Mouse (Mus musculus): ENCODE measurements at regions not wholly inside any gene's neighbourhood (a gene's known extent, or its start where the extent isn't known, plus 50 kb on each side); places are given as distances from the start of the nearest gene placed in this dataset.

DNA sequence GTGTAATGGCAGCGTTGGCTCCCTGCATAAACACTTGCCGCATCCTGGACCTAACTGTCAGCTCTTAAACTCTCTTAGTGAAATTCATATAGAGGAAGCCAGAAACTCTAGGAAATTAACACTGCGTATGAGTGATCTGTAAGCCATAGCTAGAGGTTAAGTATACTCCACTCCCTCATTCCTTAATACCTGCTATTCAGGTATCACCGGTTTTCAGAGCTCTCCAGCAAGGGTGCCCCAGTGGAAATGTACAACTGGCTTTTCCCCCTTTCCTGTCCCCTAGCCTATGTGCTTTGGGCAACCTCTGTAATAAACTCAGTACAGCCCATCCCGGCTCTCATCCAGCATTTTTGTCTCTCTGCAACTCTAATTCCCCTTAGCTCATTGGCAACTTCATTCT, 164.8 kb upstream of the Habp2 start:
- Histone ChIP-seq H3K27ac (ENCODE audit: insufficient read depth, low read depth, low read length) (no peak overlapping the region), H3K27me3 (ENCODE audit: control insufficient read depth, insufficient read depth, low read length) (peaks cover 2% of the 10 kb centered on the region), H3K4me1 (ENCODE audit: control insufficient read depth, insufficient read depth, insufficient read length, low read length) (no peaks in the 10 kb centered on the region), H3K36me3 (ENCODE audit: control insufficient read depth, insufficient read depth, low read length) (no peaks in the 10 kb centered on the region), H3K4me3 (ENCODE audit: low read depth, low read length) (no peak overlapping the region)
- TF ChIP-seq CTCF (IDR thresholded peaks at IDR 0.05; ENCODE audit: extremely low read depth, insufficient read length, insufficient replicate concordance, low read depth, low read length) (no peak), POLR2A (IDR thresholded peaks at IDR 0.05; ENCODE audit: low read depth, low read length) (no peak)
- 55% methylated on average over 5 of the region's 5 CpGs for WGBS

DNA sequence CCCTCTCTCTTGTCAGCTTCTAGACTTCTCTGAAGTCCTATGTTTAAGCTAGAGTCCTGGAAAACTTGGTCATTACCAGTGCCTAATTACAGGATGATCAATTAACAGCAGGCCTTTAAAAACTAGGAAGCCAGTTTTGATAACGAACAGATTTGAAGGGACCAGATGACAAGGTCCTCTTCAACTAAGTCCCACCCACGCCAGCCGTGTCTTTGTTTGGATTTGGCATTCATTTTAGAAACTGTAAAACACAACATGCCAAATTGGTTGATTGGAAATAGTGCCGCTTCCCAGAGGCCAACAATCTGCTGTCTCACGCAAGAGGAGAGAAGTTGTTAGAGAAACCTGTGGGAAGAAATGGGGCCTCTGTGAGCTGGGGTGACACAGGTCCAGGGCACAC, 155.4 kb upstream of the Habp2 start:
- Histone ChIP-seq H3K27ac (ENCODE audit: insufficient read depth, low read depth, low read length) (no peak overlapping the region), H3K36me3 (ENCODE audit: control insufficient read depth, insufficient read depth, low read length) (no peaks in the 10 kb centered on the region), H3K27me3 (ENCODE audit: control insufficient read depth, insufficient read depth, low read length) (no peaks in the 10 kb centered on the region), H3K4me3 (ENCODE audit: low read depth, low read length) (no peak overlapping the region), H3K4me1 (ENCODE audit: control insufficient read depth, insufficient read depth, insufficient read length, low read length) (no peaks in the 10 kb centered on the region)
- WGBS = 66% methylated on average over 5 of the region's 5 CpGs
- TF ChIP-seq CTCF (IDR thresholded peaks at IDR 0.05; ENCODE audit: extremely low read depth, insufficient read length, insufficient replicate concordance, low read depth, low read length) (no peak), POLR2A (IDR thresholded peaks at IDR 0.05; ENCODE audit: low read depth, low read length) (no peak)

DNA sequence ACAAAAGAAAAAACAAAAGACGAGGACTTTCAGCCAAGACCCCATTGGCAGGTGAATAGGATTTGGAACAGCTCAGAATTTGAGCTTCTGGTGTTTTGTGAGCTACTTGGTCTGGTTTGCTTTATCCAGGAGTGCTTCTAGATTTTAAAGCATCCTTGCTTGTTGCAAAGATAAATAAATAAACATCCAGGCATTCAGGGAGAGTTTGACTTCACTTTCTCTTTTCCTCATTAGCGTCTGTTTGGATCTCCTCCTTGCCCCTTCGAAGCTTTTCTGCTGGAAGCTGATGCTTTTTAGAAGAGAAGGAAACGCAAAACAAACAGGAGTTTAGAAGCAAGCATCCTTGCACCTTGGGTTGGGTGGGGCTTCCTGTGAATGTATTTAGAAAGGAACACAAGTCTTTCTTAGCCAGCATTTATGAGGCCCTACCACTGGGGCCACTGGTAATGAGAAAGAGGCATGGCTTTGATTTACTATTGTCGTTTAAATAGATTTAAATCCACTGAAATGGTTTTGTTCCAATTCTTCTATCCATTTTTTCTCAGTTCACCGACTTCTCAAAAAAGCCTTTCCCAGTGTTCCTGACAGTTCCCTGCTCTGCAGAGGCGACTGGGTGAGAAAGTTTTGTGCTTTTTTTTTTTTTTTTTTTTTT, 153.9 kb upstream of the Habp2 start:
- WGBS = 51% methylated on average over 7 of the region's 7 CpGs
- Histone ChIP-seq H3K27ac (ENCODE audit: insufficient read depth, low read depth, low read length) (no peak overlapping the region), H3K36me3 (ENCODE audit: control insufficient read depth, insufficient read depth, low read length) (no peaks in the 10 kb centered on the region), H3K4me3 (ENCODE audit: low read depth, low read length) (no peak overlapping the region), H3K27me3 (ENCODE audit: control insufficient read depth, insufficient read depth, low read length) (no peaks in the 10 kb centered on the region), H3K4me1 (ENCODE audit: control insufficient read depth, insufficient read depth, insufficient read length, low read length) (no peaks in the 10 kb centered on the region)
- TF ChIP-seq CTCF (IDR thresholded peaks at IDR 0.05; ENCODE audit: extremely low read depth, insufficient read length, insufficient replicate concordance, low read depth, low read length) = no peak
- TF ChIP-seq POLR2A (IDR thresholded peaks at IDR 0.05; ENCODE audit: low read depth, low read length) = no peak

DNA sequence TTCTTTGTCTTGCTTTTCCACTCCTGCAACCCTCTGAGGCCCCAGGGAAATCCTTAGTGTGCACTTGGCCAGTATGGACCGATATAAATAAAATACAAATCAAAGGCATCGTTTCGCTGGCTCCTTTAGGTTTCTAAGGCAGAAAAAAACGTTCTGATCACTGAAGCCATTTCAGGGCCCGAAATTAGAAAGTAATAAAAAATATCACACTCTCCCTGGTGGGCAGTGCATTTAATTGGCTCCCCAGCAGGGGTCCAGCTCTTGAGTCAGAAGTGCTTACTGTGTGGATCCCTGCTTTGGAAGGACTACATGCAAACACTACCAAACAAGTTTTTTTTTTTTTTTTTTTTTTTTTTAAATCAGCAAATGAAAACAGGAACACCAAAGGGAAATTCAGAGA, 153.4 kb upstream of the Habp2 start:
- WGBS = 54% methylated on average over 5 of the region's 5 CpGs
- H3K4me3 ChIP-seq (ENCODE audit: low read depth, low read length) = no peak overlapping the region

DNA sequence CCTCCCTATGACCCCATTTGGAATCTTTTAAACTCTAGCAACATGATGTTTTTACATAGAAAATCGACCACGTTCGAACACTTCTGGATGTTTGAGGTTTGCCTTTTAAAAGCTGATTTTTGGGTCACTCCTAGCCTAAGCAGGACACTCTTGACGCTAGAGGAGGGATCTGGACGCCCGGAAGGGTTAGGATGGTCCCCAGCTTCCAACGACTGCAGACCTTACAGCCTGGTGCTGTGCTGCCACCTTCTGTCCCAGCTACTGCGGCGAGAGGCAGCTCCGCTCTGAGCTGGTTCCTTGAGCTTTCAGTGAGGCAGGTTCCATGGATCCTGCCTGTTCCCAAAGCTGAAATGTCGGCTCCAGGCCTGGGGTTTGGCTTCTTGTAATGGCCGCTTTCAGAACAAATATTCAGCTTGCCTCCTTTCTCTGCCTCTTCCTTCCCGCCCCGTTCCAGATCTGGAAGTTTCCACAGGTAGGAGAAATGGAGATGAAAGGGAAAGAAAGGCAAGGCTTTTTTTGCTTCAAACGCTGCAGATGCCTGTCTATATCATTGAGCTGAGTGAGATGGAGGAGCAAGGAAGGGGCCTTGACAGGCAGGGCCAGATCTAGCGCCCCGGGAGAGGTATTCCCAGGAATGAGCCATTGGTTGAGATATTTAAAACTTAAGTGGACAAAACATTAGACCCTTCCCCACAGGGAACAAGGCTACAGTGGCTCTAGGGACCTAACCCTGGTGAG, 152.7 kb upstream of the Habp2 start:
- H3K27ac ChIP-seq (ENCODE audit: insufficient read depth, low read depth, low read length) = no peak overlapping the region
- no peaks in the 10 kb centered on the region for H3K27me3 ChIP-seq (ENCODE audit: control insufficient read depth, insufficient read depth, low read length)
- WGBS = 21% methylated on average over 17 of the region's 17 CpGs
- H3K4me1 ChIP-seq (ENCODE audit: control insufficient read depth, insufficient read depth, insufficient read length, low read length) = no peaks in the 10 kb centered on the region
- TF ChIP-seq POLR2A (IDR thresholded peaks at IDR 0.05; ENCODE audit: low read depth, low read length) (no peak), CTCF (IDR thresholded peaks at IDR 0.05; ENCODE audit: extremely low read depth, insufficient read length, insufficient replicate concordance, low read depth, low read length) (peak; percentile 65)
- no peak overlapping the region for H3K4me3 ChIP-seq (ENCODE audit: low read depth, low read length)
- H3K36me3 ChIP-seq (ENCODE audit: control insufficient read depth, insufficient read depth, low read length) = no peaks in the 10 kb centered on the region

More for the DNA sequence above, 153.4 kb upstream of the Habp2 start:
- Histone ChIP-seq H3K4me1 (ENCODE audit: control insufficient read depth, insufficient read depth, insufficient read length, low read length) (no peaks in the 10 kb centered on the region), H3K36me3 (ENCODE audit: control insufficient read depth, insufficient read depth, low read length) (no peaks in the 10 kb centered on the region), H3K27ac (ENCODE audit: insufficient read depth, low read depth, low read length) (no peak overlapping the region), H3K27me3 (ENCODE audit: control insufficient read depth, insufficient read depth, low read length) (no peaks in the 10 kb centered on the region)
- TF ChIP-seq POLR2A (IDR thresholded peaks at IDR 0.05; ENCODE audit: low read depth, low read length) = no peak
- no peak for TF ChIP-seq CTCF (IDR thresholded peaks at IDR 0.05; ENCODE audit: extremely low read depth, insufficient read length, insufficient replicate concordance, low read depth, low read length)

DNA sequence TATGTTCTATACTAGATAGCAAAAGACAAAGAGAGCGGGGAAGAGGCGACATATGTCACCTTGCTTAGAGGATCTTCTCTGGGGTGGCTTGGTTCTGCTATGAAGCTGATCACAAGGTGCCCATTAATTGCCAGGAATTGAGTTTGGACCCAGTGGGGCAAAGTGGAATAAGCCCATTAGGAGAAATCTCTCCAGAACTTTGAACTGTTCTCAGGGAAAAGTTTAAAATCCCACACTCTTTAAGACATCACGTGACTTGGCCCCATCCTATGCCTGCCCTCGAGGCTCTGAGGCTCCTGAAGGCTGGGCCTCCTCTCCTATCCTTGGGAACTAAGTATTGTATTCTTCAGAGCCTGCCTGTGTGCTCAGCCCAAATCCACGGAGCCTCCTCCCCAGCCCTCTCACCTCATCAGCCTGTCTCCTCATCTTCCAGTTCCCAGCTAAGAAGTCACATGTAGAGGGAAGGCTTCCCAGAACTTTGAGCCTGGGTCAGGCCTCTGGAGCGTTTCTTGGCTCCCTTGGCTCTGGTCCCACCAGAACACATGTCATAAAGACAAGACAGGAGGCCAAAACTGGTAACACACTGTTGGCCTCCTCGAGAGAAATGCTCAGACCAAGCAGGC, 151.5 kb upstream of the Habp2 start:
- no peak overlapping the region for H3K27ac ChIP-seq (ENCODE audit: insufficient read depth, low read depth, low read length)
- no peak for TF ChIP-seq POLR2A (IDR thresholded peaks at IDR 0.05; ENCODE audit: low read depth, low read length)
- no peak for TF ChIP-seq CTCF (IDR thresholded peaks at IDR 0.05; ENCODE audit: extremely low read depth, insufficient read length, insufficient replicate concordance, low read depth, low read length)
- 57% methylated on average over 7 of the region's 7 CpGs for WGBS
- no peaks in the 10 kb centered on the region for H3K36me3 ChIP-seq (ENCODE audit: control insufficient read depth, insufficient read depth, low read length)
- no peak overlapping the region for H3K4me3 ChIP-seq (ENCODE audit: low read depth, low read length)
- H3K27me3 ChIP-seq (ENCODE audit: control insufficient read depth, insufficient read depth, low read length) = no peaks in the 10 kb centered on the region
- no peaks in the 10 kb centered on the region for H3K4me1 ChIP-seq (ENCODE audit: control insufficient read depth, insufficient read depth, insufficient read length, low read length)

DNA sequence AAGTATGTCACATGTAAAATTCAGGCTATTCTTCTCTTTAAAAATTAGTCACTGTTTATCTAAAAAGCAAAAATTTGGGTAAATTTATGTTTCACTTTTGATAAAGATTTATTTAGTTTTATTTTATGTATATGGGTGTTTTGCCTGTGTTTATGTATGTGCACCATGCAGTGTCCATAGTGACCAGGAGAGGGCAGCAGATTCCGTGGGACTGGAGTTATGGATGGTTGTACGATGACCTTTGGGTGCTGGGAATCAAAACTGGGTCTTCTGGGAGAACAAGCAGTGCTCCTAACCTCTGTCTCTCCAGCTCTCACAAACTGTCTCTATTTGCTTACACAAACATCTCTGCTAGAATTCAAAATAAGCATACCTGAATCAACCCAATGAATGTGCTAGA, 146.4 kb upstream of the Habp2 start:
- Histone ChIP-seq H3K36me3 (ENCODE audit: control insufficient read depth, insufficient read depth, low read length) (no peaks in the 10 kb centered on the region), H3K27ac (ENCODE audit: insufficient read depth, low read depth, low read length) (no peak overlapping the region), H3K4me3 (ENCODE audit: low read depth, low read length) (no peak overlapping the region), H3K27me3 (ENCODE audit: control insufficient read depth, insufficient read depth, low read length) (no peaks in the 10 kb centered on the region), H3K4me1 (ENCODE audit: control insufficient read depth, insufficient read depth, insufficient read length, low read length) (no peaks in the 10 kb centered on the region)
- no peak for TF ChIP-seq CTCF (IDR thresholded peaks at IDR 0.05; ENCODE audit: extremely low read depth, insufficient read length, insufficient replicate concordance, low read depth, low read length)
- no peak for TF ChIP-seq POLR2A (IDR thresholded peaks at IDR 0.05; ENCODE audit: low read depth, low read length)
- WGBS = 85% methylated on average over 2 of the region's 2 CpGs

Measured in small intestine, adult 2 months (tissue).